Mouse (Mus musculus) liver (tissue): ENCODE measurements at regions not wholly inside any gene's neighbourhood (a gene's known extent, or its start where the extent isn't known, plus 50 kb on each side); places are given as distances from the start of the nearest gene placed in this dataset.

Source experiments
- DNase-seq: peaks from one replicate; pipeline ENCODE4 v3.0.0-alpha.2; 2020; ENCODE audit warnings: mixed read lengths

GRCm38 (mm10) chr3:130935926-130936315 lies 174.3 kb upstream of the Lef1 start:
- no peak for DNase-seq

- DNase-seq, result no peak
Observed at GRCm38 (mm10) chr3:130935302-130935925, 174.9 kb upstream of the Lef1 start.

DNA sequence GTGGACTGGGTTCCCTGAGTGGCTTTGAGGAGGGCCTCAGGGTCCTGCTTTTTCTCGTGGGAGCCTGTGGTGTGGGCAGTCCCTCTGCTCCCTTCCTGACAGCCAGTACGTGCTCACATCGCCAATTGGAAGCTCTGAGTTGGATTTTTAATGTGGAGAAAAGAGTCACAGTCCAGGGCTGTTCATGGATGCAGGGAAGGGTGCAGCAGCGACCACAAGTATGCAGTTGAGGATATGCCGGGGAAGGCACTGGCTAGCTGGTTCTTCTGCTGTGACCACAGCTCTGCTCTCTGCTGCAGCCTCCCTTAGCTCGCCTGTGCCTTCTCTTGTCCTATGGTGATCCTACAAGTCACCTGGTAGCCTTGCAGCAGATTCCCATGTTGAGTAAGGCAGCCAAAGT lies 177.5 kb upstream of the Lef1 start:
- DNase-seq, result no peak

- DNase-seq, result no peak
Observed at GRCm38 (mm10) chr3:130932226-130932625, 178.0 kb upstream of the Lef1 start.

GRCm38 (mm10) chr3:130925000-130925399 lies 185.3 kb upstream of the Lef1 start:
- no peak for DNase-seq

DNA sequence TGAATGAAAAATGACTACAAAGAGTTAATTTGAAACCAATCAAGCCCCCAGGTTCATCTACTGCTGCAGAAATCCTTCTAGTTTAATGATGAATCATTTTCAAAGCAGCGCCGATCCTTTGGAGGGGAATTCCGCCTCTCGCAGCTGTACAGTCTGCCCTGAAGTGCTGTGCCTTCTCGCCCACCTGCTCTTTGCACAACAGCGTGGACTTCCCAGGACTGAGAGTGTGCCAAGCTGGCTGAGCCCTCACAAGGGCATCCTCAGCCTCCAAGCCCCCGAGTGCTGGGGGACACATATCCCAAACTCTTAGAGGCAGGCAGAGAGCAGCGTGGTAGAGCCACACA lies 186.7 kb upstream of the Lef1 start:
- DNase-seq, result no peak

- DNase-seq, result no peak
Observed at GRCm38 (mm10) chr3:130922812-130923614, 187.3 kb upstream of the Lef1 start.

DNA sequence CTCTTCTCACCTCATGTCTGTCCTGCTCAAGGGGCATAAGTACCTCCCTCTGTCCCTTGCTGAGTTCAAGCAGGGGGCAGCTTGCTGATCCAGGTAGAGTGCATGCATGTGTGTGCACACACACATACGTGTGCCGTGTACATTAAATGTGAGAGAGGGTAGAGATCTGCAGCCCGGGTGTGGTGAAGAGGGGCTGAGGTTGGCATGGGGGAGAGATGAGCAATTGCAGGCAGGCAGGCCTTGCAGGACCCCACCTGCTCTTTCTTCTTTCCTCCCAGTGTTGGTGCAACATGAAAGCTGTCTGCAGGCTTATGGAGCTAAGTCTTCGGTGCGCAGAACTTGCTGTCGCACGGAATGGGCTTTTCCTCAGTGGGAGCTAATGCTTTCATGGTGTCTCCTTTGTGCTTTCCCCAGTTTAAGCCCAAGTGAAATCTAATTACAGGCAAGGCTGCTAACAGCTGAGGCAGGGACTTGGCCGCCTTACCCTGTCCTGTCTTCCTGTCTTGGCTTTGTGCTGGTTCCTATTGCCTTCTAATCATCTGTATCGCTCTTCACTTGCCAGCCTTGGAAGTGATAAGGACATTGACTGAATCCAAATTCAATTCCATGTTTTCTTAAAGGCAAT lies 188.5 kb upstream of the Lef1 start:
- DNase-seq, result no peak

GRCm38 (mm10) chr3:130913812-130914211 lies 183.6 kb upstream of the Rpl34 start:
- DNase-seq, result no peak

GRCm38 (mm10) chr3:130905101-130905500 lies 174.9 kb upstream of the Rpl34 start:
- DNase-seq, result no peak

DNA sequence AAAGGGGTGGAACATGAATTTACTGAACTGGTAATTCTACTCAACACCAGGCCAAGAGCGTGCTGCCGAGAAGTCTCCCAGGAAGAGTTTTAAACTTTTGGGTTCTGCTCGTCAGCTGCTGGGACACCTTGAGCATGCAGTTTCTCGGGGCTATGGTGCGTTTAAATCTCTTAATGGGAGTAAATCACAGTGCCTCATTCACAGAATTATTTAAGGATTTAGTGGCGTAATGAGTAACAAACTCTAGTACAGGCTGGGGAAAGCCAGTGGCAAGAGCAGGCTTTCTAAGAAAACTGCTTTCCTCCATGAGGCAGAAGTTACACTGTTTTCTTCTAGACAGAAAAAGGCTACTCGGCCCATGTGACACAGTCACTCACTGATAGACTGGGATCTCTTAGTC lies 173.1 kb upstream of the Rpl34 start:
- DNase-seq, result no peak

- no peak for DNase-seq
Observed at GRCm38 (mm10) chr3:130902376-130902775, 172.2 kb upstream of the Rpl34 start.

- no peak for DNase-seq
Observed at GRCm38 (mm10) chr3:130901343-130901742, 171.1 kb upstream of the Rpl34 start.

DNA sequence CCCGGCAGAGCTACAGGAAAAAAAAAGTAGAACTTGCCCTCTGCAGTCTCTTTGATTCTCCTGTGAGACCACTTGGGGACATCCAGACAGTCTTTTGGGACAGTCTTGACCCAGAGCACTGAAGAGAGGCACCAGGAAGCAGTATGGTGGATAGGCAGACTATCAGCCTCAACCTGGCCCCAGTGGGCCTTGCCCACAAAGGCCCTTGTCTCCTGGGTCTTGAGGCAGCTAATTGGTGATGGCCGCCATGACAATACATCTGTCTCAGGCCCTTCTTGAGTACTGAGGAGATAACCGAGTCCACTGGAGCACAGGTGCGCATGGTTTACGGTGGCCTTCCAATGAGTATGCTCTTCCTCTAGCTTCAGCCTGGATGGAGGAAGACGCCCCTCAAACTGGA lies 170.6 kb upstream of the Rpl34 start:
- DNase-seq, result no peak

GRCm38 (mm10) chr3:130900054-130900840 lies 170.0 kb upstream of the Rpl34 start:
- peak; percentile 25 for DNase-seq

GRCm38 (mm10) chr3:130894168-130894814 lies 164.1 kb upstream of the Rpl34 start:
- no peak for DNase-seq

DNA sequence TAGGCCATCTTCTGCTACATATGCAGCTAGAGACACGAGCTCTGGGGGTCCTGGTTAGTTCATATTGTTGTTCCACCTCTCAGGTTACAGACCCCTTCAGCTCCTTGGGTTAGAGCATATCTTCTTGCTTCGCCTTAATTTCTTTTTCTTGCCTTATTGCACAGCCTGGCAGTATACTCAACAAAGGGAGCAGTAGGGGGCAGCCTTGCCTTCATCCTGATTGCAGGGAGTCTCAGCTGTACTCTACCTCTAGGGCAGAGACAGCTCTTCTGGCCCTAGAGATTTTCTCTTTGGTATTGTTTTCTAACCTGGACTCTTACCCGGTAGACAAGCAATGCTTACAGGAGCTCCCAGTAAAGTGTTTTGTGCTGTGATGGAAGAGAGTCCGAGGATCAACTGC lies 161.1 kb upstream of the Rpl34 start:
- DNase-seq, result no peak

DNA sequence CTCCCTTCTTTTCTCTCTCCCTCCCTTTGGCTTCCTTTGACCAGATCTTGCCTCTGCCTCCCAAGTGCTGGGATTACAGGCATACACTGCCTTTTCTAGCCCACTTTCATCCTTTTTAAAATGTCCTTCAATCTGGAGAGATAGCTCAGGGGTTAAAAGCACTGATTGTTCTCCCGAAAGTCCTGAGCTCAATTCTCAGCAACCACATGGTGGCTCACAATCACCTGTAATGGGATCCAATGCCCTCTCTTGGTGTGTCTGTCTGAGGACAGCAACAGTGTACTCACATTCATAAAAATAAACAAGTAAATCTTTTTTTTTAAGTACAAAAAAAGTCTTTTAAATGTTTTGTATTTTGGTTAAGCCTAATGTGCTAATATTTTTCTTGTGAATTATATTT lies 158.4 kb upstream of the Rpl34 start:
- no peak for DNase-seq

- no peak for DNase-seq
Observed at GRCm38 (mm10) chr3:130887540-130888312, 157.5 kb upstream of the Rpl34 start.

- no peak for DNase-seq
Observed at GRCm38 (mm10) chr3:130885974-130886373, 155.8 kb upstream of the Rpl34 start.

- DNase-seq, result no peak
Observed at GRCm38 (mm10) chr3:130884393-130884792, 154.2 kb upstream of the Rpl34 start.

DNA sequence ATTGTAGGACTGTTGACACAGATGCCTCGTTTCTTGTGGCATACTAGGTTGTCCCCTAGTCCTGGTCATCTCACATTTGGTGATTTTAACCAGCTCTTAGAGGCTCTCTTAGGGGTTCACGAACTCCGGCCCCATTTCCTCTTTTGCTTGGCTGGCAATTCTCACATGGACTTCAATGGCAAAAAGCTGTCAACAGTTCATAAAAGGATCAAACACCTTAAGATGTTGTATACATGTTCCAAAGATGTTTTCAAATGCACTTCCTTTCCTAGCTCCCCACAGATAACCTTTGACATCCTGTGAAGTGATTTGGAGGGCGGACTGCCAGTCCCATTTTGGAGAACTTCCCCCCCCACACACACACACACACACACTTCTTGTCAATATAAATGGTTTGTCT lies 153.7 kb upstream of the Rpl34 start:
- no peak for DNase-seq
